Mouse (Mus musculus) A20 (cell line): ENCODE results near the gene 2310039H08Rik.

Experiments
- DNase-seq: peaks from one replicate; pipeline ENCODE4 v3.0.0-alpha.2; 2011; ENCODE audit warnings: low read depth, low spot score

Gene 2310039H08Rik

GRCm38 (mm10) chr17:46772404-46773277, at the start of gene 2310039H08Rik:
Gene 2310039H08Rik, plus strand, starts transcription at chr17:46772635.
- peak; percentile 95 for DNase-seq

- DNase-seq, result no peak
These were observed 47.9 kb upstream of the 2310039H08Rik start for GRCm38 (mm10) chr17:46724477-46725084.

GRCm38 (mm10) chr17:46725273-46725672, 47.2 kb upstream of the 2310039H08Rik start:
- DNase-seq, result peak; percentile 51

GRCm38 (mm10) chr17:46725731-46726645, 46.4 kb upstream of the 2310039H08Rik start:
- DNase-seq, result no peak

GRCm38 (mm10) chr17:46727271-46727670, 45.2 kb upstream of the 2310039H08Rik start:
- DNase-seq, result no peak

GRCm38 (mm10) chr17:46728021-46728420, 44.4 kb upstream of the 2310039H08Rik start:
- peak; percentile 32 for DNase-seq

- no peak for DNase-seq
These were observed 43.9 kb upstream of the 2310039H08Rik start for GRCm38 (mm10) chr17:46728496-46728895.

GRCm38 (mm10) chr17:46728904-46729318, 43.5 kb upstream of the 2310039H08Rik start, which contains the start of gene Gnmt:
Gene Gnmt, minus strand, starts transcription at chr17:46729168.
- no peak for DNase-seq

- DNase-seq, result no peak
These were observed 38.4 kb upstream of the 2310039H08Rik start for GRCm38 (mm10) chr17:46734055-46734454.

- no peak for DNase-seq
These were observed 37.1 kb upstream of the 2310039H08Rik start for GRCm38 (mm10) chr17:46735287-46735686.

- DNase-seq, result peak; percentile 61
These were observed 36.3 kb upstream of the 2310039H08Rik start for GRCm38 (mm10) chr17:46736160-46736559.

GRCm38 (mm10) chr17:46741305-46741704, 31.1 kb upstream of the 2310039H08Rik start:
- DNase-seq, result no peak

- no peak for DNase-seq
These were observed 29.4 kb upstream of the 2310039H08Rik start for GRCm38 (mm10) chr17:46742986-46743385.

- peak; percentile 51 for DNase-seq
These were observed 26.9 kb upstream of the 2310039H08Rik start for GRCm38 (mm10) chr17:46745506-46745905.

- no peak for DNase-seq
These were observed 25.2 kb upstream of the 2310039H08Rik start for GRCm38 (mm10) chr17:46747234-46747633.

- DNase-seq, result no peak
These were observed 24.6 kb upstream of the 2310039H08Rik start for GRCm38 (mm10) chr17:46747806-46748205.

- DNase-seq, result peak; percentile 73
These were observed 23.2 kb upstream of the 2310039H08Rik start for GRCm38 (mm10) chr17:46749282-46749681.

GRCm38 (mm10) chr17:46750580-46750979, 21.9 kb upstream of the 2310039H08Rik start:
- DNase-seq, result no peak

GRCm38 (mm10) chr17:46751056-46751793, 21.2 kb upstream of the 2310039H08Rik start:
- DNase-seq, result peak; percentile 94

GRCm38 (mm10) chr17:46751794-46752556, 20.5 kb upstream of the 2310039H08Rik start, which contains the start of gene Cnpy3:
Gene Cnpy3, minus strand, starts transcription at chr17:46752214.
- peak; percentile 99 for DNase-seq
